Mouse (Mus musculus): ENCODE measurements around the gene Tmeff1. TPM values are rescaled to one million over a fixed set of nuclear protein-coding genes. Genes with fewer than 3 reads are reported as not detected.

The Tmeff1 gene
- 53.5 and 64.1 TPM in 2 replicates for polyA plus RNA-seq (2016; fragmentation: Nextera tagmentation; extraction: Ambion mirVana)

- Histone ChIP-seq H3K9me3 (peaks cover 4% of the 10 kb centered on the region; the same call in 1 of the 2 replicates), H3K4me1 (peaks cover 67% of the 10 kb centered on the region), H3K36me3 (replicated peaks) (peaks cover 22% of the 10 kb centered on the region), H3K4me3 (peak within 1 kb of the TSS; percentile 97), H3K27ac (peak within 1 kb of the TSS; percentile 99), H3K27me3 (ENCODE audit: poor library complexity, severe bottlenecking) (peaks cover 10% of the 10 kb centered on the region)
- under 1% methylated on average over 58 of the region's 64 CpGs for whole genome bisulfite sequencing
- peak; percentile 69 for DNase-seq (ENCODE audit: extremely low spot score, low spot score)
These were observed at the start of gene Tmeff1 for GRCm38 (mm10) chr4:48584421-48585240. Tmeff1 (plus strand) TSS chr4:48585174.

- DNase-seq (ENCODE audit: extremely low spot score, low spot score): no peak
- no peak overlapping the region for H3K27ac ChIP-seq
- no peaks in the 10 kb centered on the region for H3K27me3 ChIP-seq (ENCODE audit: poor library complexity, severe bottlenecking)
- H3K36me3 ChIP-seq (replicated peaks): no peaks in the 10 kb centered on the region
- no peaks in the 10 kb centered on the region for H3K9me3 ChIP-seq
- 88% methylated on average over 5 of the region's 5 CpGs for WGBS
- peaks cover 27% of the 10 kb centered on the region for H3K4me1 ChIP-seq
- no peak overlapping the region for H3K4me3 ChIP-seq
These were observed 48.7 kb upstream of the Tmeff1 start for GRCm38 (mm10) chr4:48536275-48536674.

GRCm38 (mm10) chr4:48537024-48537423 lies 48.0 kb upstream of the Tmeff1 start:
- Histone ChIP-seq H3K4me3 (no peak overlapping the region), H3K27me3 (ENCODE audit: poor library complexity, severe bottlenecking) (no peaks in the 10 kb centered on the region), H3K27ac (no peak overlapping the region), H3K9me3 (no peaks in the 10 kb centered on the region), H3K4me1 (peaks cover 35% of the 10 kb centered on the region), H3K36me3 (replicated peaks) (no peaks in the 10 kb centered on the region)
- WGBS: 80% methylated on average over 5 of the region's 5 CpGs
- no peak for DNase-seq (ENCODE audit: extremely low spot score, low spot score)

DNA sequence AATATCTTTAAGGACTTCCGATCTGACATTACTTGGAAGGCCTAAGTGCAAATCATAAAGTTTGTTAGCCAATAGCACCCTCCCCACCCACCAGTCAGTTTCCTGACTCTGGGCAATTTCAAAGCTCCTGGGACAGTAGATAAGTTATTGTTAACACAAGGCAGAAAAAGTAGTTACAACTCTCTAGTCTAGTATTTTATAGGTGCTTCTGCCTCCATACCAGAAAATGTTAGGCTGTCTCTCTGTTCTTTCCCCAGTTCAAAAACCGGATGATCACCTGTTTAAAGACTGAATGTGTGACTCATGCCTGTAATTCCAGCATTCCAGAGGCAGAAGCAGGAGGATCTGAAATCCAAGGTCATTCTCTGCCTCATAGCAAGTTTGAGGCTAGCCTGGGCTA lies 46.4 kb upstream of the Tmeff1 start:
- WGBS: 93% methylated on average over 2 of the region's 2 CpGs
- Histone ChIP-seq H3K4me1 (peaks cover 50% of the 10 kb centered on the region), H3K36me3 (replicated peaks) (0 out of 2 replicates have a peak, but pooled peaks cover 1% of the 10 kb centered on the region), H3K27ac (no peak overlapping the region), H3K27me3 (ENCODE audit: poor library complexity, severe bottlenecking) (no peaks in the 10 kb centered on the region), H3K4me3 (no peak overlapping the region), H3K9me3 (no peaks in the 10 kb centered on the region)
- DNase-seq (ENCODE audit: extremely low spot score, low spot score): no peak

DNA sequence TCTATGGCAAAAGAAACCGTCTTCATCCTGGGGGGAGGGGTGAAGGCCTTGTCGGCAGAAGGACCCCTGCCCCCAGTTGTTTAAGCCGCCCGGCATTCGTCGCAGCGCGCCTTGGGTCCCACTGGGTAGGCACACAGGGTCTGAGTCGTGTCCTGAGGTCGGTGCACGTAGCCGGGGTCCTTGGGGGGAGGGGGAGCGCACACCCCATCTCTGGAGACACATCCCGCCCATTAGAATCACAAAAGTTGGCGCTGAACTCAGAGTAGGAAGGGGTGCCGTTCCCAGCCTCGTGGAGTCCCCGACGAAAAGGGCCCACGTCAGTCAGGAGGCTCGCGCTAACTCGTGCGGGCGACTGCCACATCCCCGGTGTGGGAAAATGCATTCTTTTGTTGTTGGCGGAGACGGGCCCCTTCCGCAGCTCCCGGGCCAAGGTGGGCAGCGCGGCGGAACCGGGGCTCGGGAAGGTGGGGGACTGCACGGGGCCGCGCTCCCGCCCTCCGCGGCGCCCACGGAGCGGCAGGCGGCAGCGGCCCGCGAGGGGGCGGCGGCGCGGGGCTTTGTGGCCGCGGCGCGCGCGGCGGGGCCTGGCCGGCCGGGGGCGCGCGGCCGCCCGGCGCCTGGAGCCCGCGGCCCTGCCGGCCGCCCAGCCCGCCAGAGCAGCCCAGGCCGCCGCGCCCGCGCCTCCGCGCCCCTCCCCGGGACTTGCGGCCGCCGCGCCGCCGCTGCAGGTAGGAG lies 45.0 kb upstream of the Tmeff1 start, which contains the start of gene Msantd3:
Gene Msantd3 (plus strand): TSS at position 95 of the 735 bp plus-strand sequence.
- Histone ChIP-seq H3K36me3 (replicated peaks) (0 out of 2 replicates have a peak, but pooled peaks cover 3% of the 10 kb centered on the region), H3K27me3 (ENCODE audit: poor library complexity, severe bottlenecking) (no peaks in the 10 kb centered on the region), H3K4me1 (peaks cover 65% of the 10 kb centered on the region), H3K9me3 (no peaks in the 10 kb centered on the region), H3K27ac (peak within 1 kb of the TSS; percentile 98), H3K4me3 (peak within 1 kb of the TSS; percentile 89)
- peak; percentile 80 for DNase-seq (ENCODE audit: extremely low spot score, low spot score)
- 1% methylated on average over 77 of the region's 86 CpGs for WGBS

- Histone ChIP-seq H3K4me3 (peak overlapping the region; percentile 89), H3K27ac (peak overlapping the region; percentile 98), H3K27me3 (ENCODE audit: poor library complexity, severe bottlenecking) (no peaks in the 10 kb centered on the region), H3K4me1 (peaks cover 71% of the 10 kb centered on the region), H3K9me3 (no peaks in the 10 kb centered on the region), H3K36me3 (replicated peaks) (peaks cover 6% of the 10 kb centered on the region; the same call in 1 of the 2 replicates)
- WGBS: under 1% methylated on average over 50 of the region's 50 CpGs
- peak; percentile 63 for DNase-seq (ENCODE audit: extremely low spot score, low spot score)
These were observed 44.3 kb upstream of the Tmeff1 start for GRCm38 (mm10) chr4:48540576-48541111.

DNA sequence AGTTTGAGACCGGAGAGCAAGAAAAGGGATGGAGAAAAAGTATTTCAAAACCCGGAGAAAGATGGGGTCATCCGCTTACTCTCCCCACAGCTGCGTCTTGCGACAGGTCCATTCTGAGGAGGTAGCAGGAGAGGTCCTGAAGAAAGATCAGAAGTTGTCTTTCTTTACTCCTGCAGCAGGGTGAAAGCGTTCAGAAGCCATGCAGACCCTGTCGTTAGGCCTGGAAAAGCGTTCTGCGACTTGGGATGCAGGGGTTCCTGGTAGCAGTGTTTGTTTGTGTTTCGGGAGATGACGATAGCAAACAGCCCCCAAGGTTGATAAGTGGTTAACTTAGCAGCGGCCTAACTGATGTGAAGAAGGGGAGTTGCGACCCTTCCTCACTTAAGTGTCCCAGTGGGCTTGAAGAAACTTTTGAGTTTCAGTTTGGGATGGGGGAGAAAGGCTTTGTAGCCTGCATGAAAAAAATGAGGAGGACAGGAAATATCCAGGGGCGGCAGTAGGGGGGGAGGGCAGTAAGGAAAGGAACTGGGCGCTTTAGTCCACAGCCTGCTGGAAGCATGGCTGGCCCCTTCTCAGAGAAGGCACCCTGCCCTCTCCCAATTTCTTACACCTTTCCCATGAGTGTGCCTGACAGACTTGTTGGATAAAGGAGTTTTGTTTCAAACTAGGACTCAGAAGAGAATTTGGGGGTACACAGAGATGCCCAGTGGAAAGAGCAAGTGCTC lies 43.3 kb upstream of the Tmeff1 start:
- no peak for DNase-seq (ENCODE audit: extremely low spot score, low spot score)
- Histone ChIP-seq H3K27ac (peak overlapping the region; percentile 98), H3K9me3 (no peaks in the 10 kb centered on the region), H3K4me3 (peak overlapping the region; percentile 89), H3K36me3 (replicated peaks) (peaks cover 7% of the 10 kb centered on the region; the same call in 1 of the 2 replicates), H3K27me3 (ENCODE audit: poor library complexity, severe bottlenecking) (no peaks in the 10 kb centered on the region), H3K4me1 (peaks cover 76% of the 10 kb centered on the region)
- WGBS: 4% methylated on average over 15 of the region's 15 CpGs

DNA sequence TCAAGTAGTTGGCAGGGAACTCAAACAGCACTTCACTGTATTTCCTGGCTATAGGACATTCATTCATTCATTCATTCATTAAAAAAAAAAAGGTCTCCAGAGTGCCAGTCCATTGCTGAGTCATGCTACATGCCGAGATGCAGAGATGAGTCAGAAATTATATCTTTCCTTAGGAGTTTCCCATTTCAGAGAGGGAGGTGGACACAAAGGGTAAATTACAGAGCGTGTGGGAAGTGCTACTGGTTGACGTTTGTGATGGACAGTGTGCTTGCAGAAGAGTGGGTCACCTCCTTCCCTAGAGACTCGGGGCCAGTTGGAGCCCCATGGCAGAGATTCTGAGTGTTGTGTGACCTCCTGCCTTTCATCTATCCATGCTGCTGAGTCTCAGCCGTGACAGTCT lies 42.6 kb upstream of the Tmeff1 start:
- DNase-seq (ENCODE audit: extremely low spot score, low spot score): no peak
- no peaks in the 10 kb centered on the region for H3K9me3 ChIP-seq
- H3K4me1 ChIP-seq: peaks cover 76% of the 10 kb centered on the region
- 61% methylated on average over 5 of the region's 5 CpGs for WGBS
- no peaks in the 10 kb centered on the region for H3K27me3 ChIP-seq (ENCODE audit: poor library complexity, severe bottlenecking)
- H3K36me3 ChIP-seq (replicated peaks): peaks cover 7% of the 10 kb centered on the region; the same call in 1 of the 2 replicates
- H3K4me3 ChIP-seq: peak overlapping the region; percentile 89
- peak overlapping the region; percentile 98 for H3K27ac ChIP-seq

- WGBS: 71% methylated on average over 6 of the region's 6 CpGs
- Histone ChIP-seq H3K27me3 (ENCODE audit: poor library complexity, severe bottlenecking) (no peaks in the 10 kb centered on the region), H3K4me1 (peaks cover 82% of the 10 kb centered on the region), H3K4me3 (0 out of 2 replicates have a peak overlapping the region, but pooled peaks have one; percentile 89), H3K36me3 (replicated peaks) (peaks cover 7% of the 10 kb centered on the region; the same call in 1 of the 2 replicates), H3K27ac (no peak overlapping the region), H3K9me3 (no peaks in the 10 kb centered on the region)
- no peak for DNase-seq (ENCODE audit: extremely low spot score, low spot score)
These were observed 41.7 kb upstream of the Tmeff1 start for GRCm38 (mm10) chr4:48543071-48543865.

DNA sequence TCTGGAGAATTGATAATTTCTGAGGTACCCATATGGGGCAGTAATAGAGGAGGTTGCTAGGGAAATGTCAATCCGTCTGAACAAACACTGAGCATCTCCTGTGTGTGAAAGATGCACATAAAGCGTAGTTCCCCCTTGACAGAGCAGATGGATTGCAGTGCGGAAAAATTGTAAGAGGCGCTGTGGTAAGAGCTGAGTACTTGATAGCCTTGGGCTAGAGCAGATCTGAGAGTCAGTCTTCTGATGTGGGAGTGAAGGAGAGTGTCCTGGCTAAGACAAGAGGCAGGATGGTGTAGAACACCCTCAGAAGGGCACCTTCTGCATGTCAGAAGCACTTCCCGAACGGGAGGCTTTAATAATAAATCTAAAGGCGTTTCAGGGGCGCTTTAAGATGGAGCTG lies 40.8 kb upstream of the Tmeff1 start:
- no peak overlapping the region for H3K4me3 ChIP-seq
- no peaks in the 10 kb centered on the region for H3K27me3 ChIP-seq (ENCODE audit: poor library complexity, severe bottlenecking)
- WGBS: 81% methylated on average over 8 of the region's 8 CpGs
- H3K27ac ChIP-seq: peak overlapping the region; percentile 53; the same call in 1 of the 2 replicates
- DNase-seq (ENCODE audit: extremely low spot score, low spot score): no peak
- peaks cover 90% of the 10 kb centered on the region for H3K4me1 ChIP-seq
- H3K9me3 ChIP-seq: no peaks in the 10 kb centered on the region
- H3K36me3 ChIP-seq (replicated peaks): peaks cover 7% of the 10 kb centered on the region; the same call in 1 of the 2 replicates

DNA sequence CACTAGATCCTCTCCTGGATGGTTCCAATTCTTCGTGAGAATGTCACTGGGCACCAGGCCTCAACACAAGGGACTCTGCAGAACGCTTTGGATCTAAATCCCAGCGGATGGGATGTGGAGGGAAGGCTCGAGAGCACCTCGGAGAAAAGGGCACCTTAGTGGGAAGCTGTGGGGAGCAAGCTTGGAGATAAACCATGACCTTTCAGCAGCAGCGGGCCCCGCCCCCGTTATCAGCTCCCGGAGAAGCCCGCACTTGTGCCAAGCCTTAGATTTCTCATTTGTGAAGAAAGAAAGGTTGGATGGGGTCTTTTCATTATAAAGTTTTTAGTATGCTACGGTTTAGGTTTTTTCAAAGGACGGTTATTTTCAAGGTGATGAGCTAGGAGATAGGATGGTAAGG lies 39.0 kb upstream of the Tmeff1 start:
- Histone ChIP-seq H3K36me3 (replicated peaks) (peaks cover 18% of the 10 kb centered on the region), H3K4me3 (peak overlapping the region; percentile 22; the same call in 1 of the 2 replicates), H3K27me3 (ENCODE audit: poor library complexity, severe bottlenecking) (no peaks in the 10 kb centered on the region), H3K27ac (peak overlapping the region; percentile 83), H3K4me1 (peaks cover 85% of the 10 kb centered on the region), H3K9me3 (no peaks in the 10 kb centered on the region)
- no peak for DNase-seq (ENCODE audit: extremely low spot score, low spot score)
- 49% methylated on average over 12 of the region's 12 CpGs for WGBS

Measured in forebrain, embryonic 10.5 days (tissue).